Mouse (Mus musculus) MEL (cell line): ENCODE measurements around the gene Top2a.

Experiments
- CHD1 ChIP-seq: IDR thresholded peaks from 2 replicates; pipeline ENCODE4 v1.6.1; 2012; ENCODE audit warnings: low read depth, mild to moderate bottlenecking, inconsistent platforms, low read length, improper control_type of control experiment
- CTCF ChIP-seq, 3 experiments: IDR thresholded peaks in 2 of 3; conservative IDR thresholded peaks in 1 of 3; 2 replicates each; pipeline ENCODE4 v1.5.1; 2011 to 2012; ENCODE audit warnings: low read length in 3 of 3, low read depth in 2 of 3, mild to moderate bottlenecking in 2 of 3, improper control_type of control experiment in 1 of 3, inconsistent platforms in 1 of 3, mixed read lengths in 1 of 3, moderate library complexity in 1 of 3; ENCODE audit not compliant: control insufficient read depth in 1 of 3, insufficient read depth in 1 of 3, poor library complexity in 1 of 3, severe bottlenecking in 1 of 3
- ELF1 ChIP-seq: IDR thresholded peaks from 2 replicates; pipeline ENCODE4 v1.6.1; 2014; ENCODE audit warnings: low read depth, mild to moderate bottlenecking, inconsistent platforms, low read length, improper control_type of control experiment, moderate library complexity
- GATA1 ChIP-seq: IDR thresholded peaks from 2 replicates; pipeline ENCODE4 v1.6.1; 2011; ENCODE audit warnings: low read depth, low read length, improper control_type of control experiment
- POLR2AphosphoS2 ChIP-seq: IDR thresholded peaks from 2 replicates; pipeline ENCODE4 v1.6.1; 2011; ENCODE audit warnings: low read length, improper control_type of control experiment
- USF1 ChIP-seq: IDR thresholded peaks from 2 replicates; pipeline ENCODE4 v1.6.1; 2014; ENCODE audit warnings: low read depth, mild to moderate bottlenecking, inconsistent platforms, low read length, improper control_type of control experiment, moderate library complexity

- TF ChIP-seq CHD1 (no peak), POLR2AphosphoS2 (no peak), ELF1 (no peak), USF1 (no peak), CTCF (IDR thresholded peaks at IDR 0.05 in 2 of 3, conservative IDR thresholded peaks at IDR 0.05 in 1 of 3; ENCODE audit: control insufficient read depth in 1 of 3, insufficient read depth in 1 of 3, low read depth in 2 of 3, low read length in 3 of 3, poor library complexity in 1 of 3, severe bottlenecking in 1 of 3) (no peak), GATA1 (no peak)
Observed at GRCm38 (mm10) chr11:98968079-98968478, 55.9 kb downstream of the Top2a start.
